ENCODE assay signal across 11 mouse cellular contexts in the genomic region with DNA sequence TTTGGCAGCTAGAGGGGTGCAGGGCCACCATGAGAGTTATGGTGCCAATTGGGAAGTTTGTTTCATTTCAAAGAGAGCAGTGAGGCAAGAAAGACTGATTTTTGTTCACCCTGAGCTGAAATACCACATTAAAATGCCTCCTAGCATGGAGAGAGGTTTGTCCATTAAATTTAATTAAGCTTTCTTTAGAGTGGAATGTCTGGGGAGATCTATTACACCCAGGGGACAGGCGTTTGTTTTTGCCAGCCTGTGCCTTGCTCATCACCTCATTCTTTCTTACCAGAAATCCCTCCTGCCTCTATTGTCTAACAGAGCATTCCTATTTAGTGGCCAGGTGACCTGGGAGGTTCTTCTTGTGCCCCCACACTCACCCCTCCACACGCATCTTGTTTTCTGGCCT.
"Had no signal": no experiment of that assay in that cellular context is flagged by ENCODE, and none has a peak within 500 bp of the region (broad histone marks: within the 10 kb centered on the region; RNA-seq: fewer than 3 reads in every experiment).

No protein-coding gene starts in this region.

- H3K27me3 ChIP-seq: limb, embryonic 13.5 days; midbrain, embryonic 13.5 days; stomach, embryonic 15.5 days had no signal

- H3K4me2 ChIP-seq: limb, embryonic 13.5 days; midbrain, embryonic 13.5 days; stomach, embryonic 15.5 days had no signal

- ATAC-seq: midbrain, embryonic 13.5 days had no signal

- H3K9ac ChIP-seq: limb, embryonic 13.5 days; liver, embryonic 14.5 days; midbrain, embryonic 13.5 days; stomach, embryonic 15.5 days had no signal

- H3K36me3 ChIP-seq: limb, embryonic 13.5 days; midbrain, embryonic 13.5 days; stomach, embryonic 15.5 days had no signal

- H3K4me1 ChIP-seq: limb, embryonic 13.5 days; midbrain, embryonic 13.5 days; stomach, embryonic 15.5 days had no signal

- H3K27ac ChIP-seq: limb, embryonic 13.5 days; liver, embryonic 14.5 days; midbrain, embryonic 13.5 days; stomach, embryonic 15.5 days had no signal

- DNase-seq: kidney, adult 9 months; kidney, postnatal 10 days; left cerebral cortex, postnatal 4 days; lung, adult 18-20 months; right cerebral cortex, postnatal 14 days; thymus, adult 2 months; thymus, postnatal 25 days had no signal

- H3K4me3 ChIP-seq: limb, embryonic 13.5 days; midbrain, embryonic 13.5 days; stomach, embryonic 15.5 days had no signal

- H3K9me3 ChIP-seq: limb, embryonic 13.5 days; midbrain, embryonic 13.5 days; stomach, embryonic 15.5 days had no signal
